Mouse (Mus musculus): Measurements from ENCODE around the gene Asrgl1.

GRCm38 (mm10) chr19:9074424-9074823 lies 61.0 kb downstream of the Asrgl1 start:
- TF ChIP-seq GATA1 (IDR thresholded peaks at IDR 0.05; ENCODE audit: borderline replicate concordance, low read length): no peak
- no peak for TF ChIP-seq FLI1 (IDR thresholded peaks at IDR 0.05; ENCODE audit: low read length)

Measured in megakaryocyte, embryonic 14.5 days (primary cell).